Mouse (Mus musculus) thymus, adult 2 months (tissue): Measurements from ENCODE around the gene Fgf9.

Experiments
- CTCF ChIP-seq: fragments of 200-500 bp; IDR thresholded peaks from 2 replicates; pipeline ENCODE4 v1.5.1; 2012; ENCODE audit warnings: mild to moderate bottlenecking, control low read depth, low read length, moderate library complexity, borderline replicate concordance; ENCODE audit not compliant: control insufficient read depth, poor library complexity, insufficient read depth; ENCODE audit errors: extremely low read depth
- POLR2A ChIP-seq: fragments of 200-500 bp; IDR thresholded peaks from 2 replicates; pipeline ENCODE4 v1.6.1; 2012; ENCODE audit warnings: mild to moderate bottlenecking, low read length, control low read depth, moderate library complexity; ENCODE audit not compliant: control insufficient read depth, poor library complexity, insufficient read depth; ENCODE audit errors: extremely low read depth

DNA sequence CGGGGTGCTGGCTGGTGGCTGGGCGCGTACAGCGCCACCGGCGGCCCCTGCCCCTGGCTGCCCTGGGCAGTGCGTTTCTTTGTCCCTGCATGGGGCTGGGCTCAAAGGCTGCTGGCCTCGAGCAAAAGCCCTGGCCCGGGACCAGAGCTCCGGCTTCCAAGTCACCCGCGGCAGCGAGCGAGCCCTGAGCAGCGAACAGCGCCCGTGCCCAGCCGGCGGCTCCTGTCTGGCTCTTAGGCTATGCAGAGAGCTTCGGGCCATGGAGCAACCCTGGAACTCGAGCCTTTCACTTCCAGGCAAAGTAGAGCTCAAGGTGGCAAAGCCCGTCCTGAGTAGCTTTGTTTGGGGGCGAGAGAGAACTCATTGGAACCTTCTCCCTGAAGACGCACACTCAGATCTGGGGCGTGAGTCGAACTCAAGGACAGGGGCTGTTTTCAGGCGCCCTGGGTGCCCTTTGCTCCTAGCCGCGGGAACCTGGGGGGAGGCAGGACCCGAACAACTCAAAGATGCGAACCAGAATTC lies 834 bp downstream of the Fgf9 start:
- TF ChIP-seq CTCF (no peak), POLR2A (no peak)
